Mouse (Mus musculus): ENCODE results near the gene Rab44.

DNA sequence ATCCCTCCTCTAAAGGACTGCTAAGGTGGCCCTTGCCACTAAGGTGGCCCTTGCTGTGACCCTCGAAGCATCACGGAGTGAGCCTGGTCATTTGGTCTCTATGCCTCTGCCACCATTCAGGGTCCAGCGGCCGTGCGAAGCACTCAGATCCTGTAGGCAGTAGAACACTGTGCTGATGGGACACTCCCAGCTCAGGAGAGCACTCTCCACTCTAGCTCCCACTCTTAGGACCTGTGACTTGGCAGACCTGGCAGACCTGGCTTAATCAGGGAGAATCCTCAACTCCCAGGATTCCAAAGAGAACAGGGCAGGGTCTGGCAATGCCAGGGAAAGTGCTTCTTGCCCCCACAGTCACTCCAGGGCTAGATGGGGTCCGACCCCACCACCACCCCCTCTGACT lies 66.0 kb downstream of the Rab44 start:
- no peak for TF ChIP-seq CTCF (IDR thresholded peaks at IDR 0.05; ENCODE audit: low read depth)
- TF ChIP-seq EP300 (IDR thresholded peaks at IDR 0.05; ENCODE audit: low read depth): no peak
